Mouse (Mus musculus) heart, embryonic 12.5 days (tissue): ENCODE measurements around the gene Gm3542. TPM values are rescaled to one million over a fixed set of nuclear protein-coding genes. Genes with fewer than 3 reads are reported as not detected.
"Not testable (repeated sequence)": the region's sequence is repeated elsewhere in the genome, so short reads cannot be mapped to it uniquely, and the experiment has no call there.

Experiments
- ATAC-seq: fragments of 200-750 bp; cut with Nextera tagmentation; 2 replicates; pipeline ENCODE4 v1.8.0; 2017; ENCODE audit warnings: moderate TSS enrichment, moderate library complexity; ENCODE audit not compliant: insufficient number of reproducible peaks, low FRiP score
- H3K27ac ChIP-seq: fragments of 300-500 bp; sonication (generic); 2 replicates; pipeline ENCODE4 v1.5.1; 2016; ENCODE audit warnings: mild to moderate bottlenecking, moderate library complexity; ENCODE audit not compliant: poor library complexity, severe bottlenecking
- H3K27me3 ChIP-seq: fragments of 300-500 bp; sonication (generic); replicated peaks from 2 replicates; pipeline ENCODE4 v1.6.1; 2016; ENCODE audit warnings: mild to moderate bottlenecking, moderate library complexity
- H3K36me3 ChIP-seq: fragments of 300-500 bp; sonication (generic); 2 replicates; pipeline ENCODE4 v1.6.1; 2016; ENCODE audit warnings: mild to moderate bottlenecking, moderate library complexity
- H3K4me1 ChIP-seq: fragments of 300-500 bp; sonication (generic); replicated peaks from 2 replicates; pipeline ENCODE4 v1.6.1; 2016; ENCODE audit warnings: mild to moderate bottlenecking
- H3K4me2 ChIP-seq: fragments of 300-500 bp; sonication (generic); 2 replicates; pipeline ENCODE4 v1.6.1; 2016; ENCODE audit warnings: mild to moderate bottlenecking, moderate library complexity
- H3K4me3 ChIP-seq: fragments of 300-500 bp; sonication (generic); 2 replicates; pipeline ENCODE4 v1.5.1; 2016; ENCODE audit warnings: mild to moderate bottlenecking
- H3K9ac ChIP-seq: fragments of 300-500 bp; sonication (generic); 2 replicates; pipeline ENCODE4 v1.6.1; 2016; ENCODE audit warnings: mild to moderate bottlenecking, moderate library complexity
- H3K9me3 ChIP-seq: fragments of 300-500 bp; sonication (generic); replicated peaks from 2 replicates; pipeline ENCODE4 v1.6.1; 2016; ENCODE audit warnings: mild to moderate bottlenecking, moderate library complexity
- WGBS: fragments of 180-500 bp; shearing (Covaris S2); methylation state at CpG from one replicate; pipeline ENCODE4 v1.1.7; 2016; 5-methylcytosine and 5-hydroxymethylcytosine counted together
- polyA plus RNA-seq: library from polyadenylated mRNA; unstranded; fragments of >200 nt; fragmentation: Nextera tagmentation; extraction: Ambion mirVana; gene quantifications from 2 replicates; pipeline ENCODE4 v1.2.1, GENCODE M21; 2016

Gm3542 gene
- not detected in 2 replicates for polyA plus RNA-seq

DNA sequence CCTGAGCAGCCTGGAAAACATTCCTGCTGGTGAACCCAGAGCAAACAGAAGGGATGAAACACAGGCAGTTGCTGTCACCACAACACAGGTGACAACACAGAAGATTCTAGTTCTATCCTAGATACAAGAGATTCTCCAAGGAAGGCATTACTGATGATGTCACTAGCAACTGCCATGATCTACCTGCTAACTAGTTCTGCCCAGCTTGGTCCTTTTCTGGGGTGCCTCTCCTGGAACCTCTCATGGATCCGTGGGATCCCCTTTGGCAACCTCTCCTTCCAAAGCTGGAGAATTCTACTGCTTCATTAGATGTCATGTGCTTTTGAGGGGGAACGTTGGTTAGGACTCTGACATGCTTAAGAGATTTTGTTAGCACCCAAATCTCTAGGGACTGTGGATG lies at the start of gene Gm3542:
Gene Gm3542 (minus strand): TSS at position 101 of the 400 bp plus-strand sequence.
- no CpG with 5 or more reads among the region's 2 CpGs for WGBS
- not testable (repeated sequence) for H3K36me3 ChIP-seq, H3K27ac ChIP-seq, ATAC-seq, H3K4me3 ChIP-seq, H3K4me1 ChIP-seq, H3K9me3 ChIP-seq, H3K27me3 ChIP-seq, H3K4me2 ChIP-seq, H3K9ac ChIP-seq

Other genes with a start within 250 kb of the Gm3542 start
- gene Gm8279, start 203.4 kb downstream of the Gm3542 start, polyA plus RNA-seq = 0.18 TPM in 1 of 2 replicates, not detected in the other
- gene Gm3317, start 170.4 kb downstream of the Gm3542 start, polyA plus RNA-seq = not detected in 2 replicates
- not detected in 2 replicates for gene Gm8271, start 149.1 kb downstream of the Gm3542 start, polyA plus RNA-seq
- gene Gm3526, start 74.3 kb downstream of the Gm3542 start, polyA plus RNA-seq = not detected in 2 replicates
- gene Gm3500, start 54.1 kb upstream of the Gm3542 start, polyA plus RNA-seq = 0.13 TPM in 2 replicates
- gene Gm3194, start 120.5 kb upstream of the Gm3542 start, polyA plus RNA-seq = 0.59 and 0.71 TPM in 2 replicates
- not detected in 2 replicates for gene Gm8246, start 142.9 kb upstream of the Gm3542 start, polyA plus RNA-seq
- not detected in 2 replicates for gene Gm3187, start 149.3 kb upstream of the Gm3542 start, polyA plus RNA-seq
- 1.4 and 1.5 TPM in 2 replicates for gene Gm3488, start 166.7 kb upstream of the Gm3542 start, polyA plus RNA-seq
- gene Gm3532, start 203.6 kb upstream of the Gm3542 start, polyA plus RNA-seq = not detected in 2 replicates